Mouse (Mus musculus) bone marrow, adult 2 months (tissue): ENCODE results near the gene Dmac2.
"Not testable (repeated sequence)": the region's sequence is repeated elsewhere in the genome, so short reads cannot be mapped to it uniquely, and the experiment has no call there.

ENCODE experiments used
- CTCF ChIP-seq: fragments of 200-500 bp; IDR thresholded peaks from 2 replicates; pipeline ENCODE4 v1.5.1; 2011; ENCODE audit warnings: low read length, control low read depth; ENCODE audit not compliant: control insufficient read depth, insufficient read depth
- POLR2A ChIP-seq: fragments of 200-500 bp; IDR thresholded peaks from 2 replicates; pipeline ENCODE4 v1.6.1; 2011; ENCODE audit warnings: low read depth, mild to moderate bottlenecking, control low read depth, low read length, borderline replicate concordance; ENCODE audit not compliant: control insufficient read depth

DNA sequence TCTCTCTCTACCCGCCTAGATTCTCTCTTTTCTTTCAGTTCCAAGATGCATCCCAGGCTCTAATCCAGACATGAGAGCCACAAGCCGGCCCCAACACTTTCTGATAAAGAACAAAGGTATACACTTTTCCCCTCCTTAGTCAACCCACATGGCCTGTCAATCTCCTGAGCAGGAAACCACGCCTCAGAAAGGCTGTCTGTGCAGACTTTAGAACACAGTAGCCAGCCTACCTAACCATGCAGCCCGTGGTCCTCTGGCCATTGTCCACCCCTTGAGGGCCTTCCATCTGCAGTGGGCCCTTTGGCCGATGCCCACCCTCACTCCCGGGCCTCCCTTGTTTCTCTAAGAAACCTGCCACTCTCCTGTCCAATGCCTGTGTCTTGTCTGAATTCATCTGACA lies 42.9 kb upstream of the Dmac2 start:
- not testable (repeated sequence) for TF ChIP-seq POLR2A, CTCF
